In genomic region chr17:24359903-24360302, GRCm38 (mm10) we compare ENCODE assay signal across 21 mouse cellular contexts. TPM values are rescaled to one million over a fixed set of nuclear protein-coding genes. Genes with fewer than 3 reads are reported as not detected.
A peak's percentile ranks its signal among the peaks of the same experiment; 100 is the strongest.
DNase-seq lines count a peak whose midpoint lies in the region; ATAC-seq lines count a peak whose summit lies in the region.
"Had no signal": no experiment of that assay in that cellular context is flagged by ENCODE, and none has a peak within 500 bp of the region (broad histone marks: within the 10 kb centered on the region; RNA-seq: fewer than 3 reads in every experiment).

No protein-coding gene starts in this region.

- no peaks in the 10 kb centered on the region for H3K9me3 ChIP-seq in liver, embryonic 12.5 days (replicated peaks)
- H3K9me3 ChIP-seq in liver, embryonic 11.5 days (ENCODE audit: control insufficient read depth, low read length): no peaks in the 10 kb centered on the region
- no peaks in the 10 kb centered on the region for H3K9me3 ChIP-seq in lung, embryonic 16.5 days (ENCODE audit: control insufficient read depth, low read length)
- H3K9me3 ChIP-seq in hindbrain, embryonic 16.5 days (ENCODE audit: control insufficient read depth, low read length): no peaks in the 10 kb centered on the region
- H3K9me3 ChIP-seq: embryonic facial prominence, embryonic 13.5 days; hindbrain, embryonic 15.5 days; limb, embryonic 12.5 days; megakaryocyte, embryonic 14.5 days; midbrain, embryonic 15.5 days had no signal

- H3K36me3 ChIP-seq in liver, embryonic 12.5 days: peaks cover 80% of the 10 kb centered on the region
- H3K36me3 ChIP-seq in liver, embryonic 11.5 days (ENCODE audit: control insufficient read depth, insufficient read depth, low read length): peaks cover 2% of the 10 kb centered on the region; the same call in 1 of the 2 replicates
- H3K36me3 ChIP-seq in lung, embryonic 16.5 days (ENCODE audit: control insufficient read depth, insufficient read depth, low read length): no peaks in the 10 kb centered on the region; the same call in 1 of the 2 replicates
- H3K36me3 ChIP-seq in hindbrain, embryonic 16.5 days (ENCODE audit: control insufficient read depth, insufficient read depth, low read length): no peaks in the 10 kb centered on the region; the same call in 1 of the 2 replicates
- H3K36me3 ChIP-seq: embryonic facial prominence, embryonic 13.5 days; limb, embryonic 12.5 days had no signal

- peak overlapping the region; percentile 41; the same call in 1 of the 2 replicates for H3K27ac ChIP-seq in liver, embryonic 12.5 days
- no peak overlapping the region for H3K27ac ChIP-seq in liver, embryonic 11.5 days (ENCODE audit: low read depth, low read length)
- H3K27ac ChIP-seq in lung, embryonic 16.5 days (ENCODE audit: low read length): peak overlapping the region; percentile 28; the same call in 1 of the 2 replicates
- no peak overlapping the region for H3K27ac ChIP-seq in hindbrain, embryonic 16.5 days (ENCODE audit: low read depth, low read length)
- H3K27ac ChIP-seq: embryonic facial prominence, embryonic 13.5 days; gastrocnemius, adult 2 months; hindbrain, embryonic 15.5 days; limb, embryonic 12.5 days; midbrain, embryonic 15.5 days had no signal

- 69% methylated on average over 2 of the region's 2 CpGs for WGBS in liver, embryonic 12.5 days (ENCODE audit: insufficient replicate concordance)
- WGBS in liver, embryonic 11.5 days: 58% methylated on average over 2 of the region's 2 CpGs
- 26% methylated on average over 2 of the region's 2 CpGs for WGBS in lung, embryonic 16.5 days
- 83% methylated on average over 2 of the region's 2 CpGs for WGBS in hindbrain, embryonic 16.5 days

- no peak for ATAC-seq in liver, embryonic 12.5 days
- no peak for ATAC-seq in liver, embryonic 11.5 days (replicated peaks; ENCODE audit: low FRiP score)
- ATAC-seq in lung, embryonic 16.5 days (ENCODE audit: low read depth): peak; percentile 94
- peak; percentile 26; the same call in 1 of the 2 replicates for ATAC-seq in megakaryocyte progenitor cell, adult 5-6 weeks (replicated peaks; ENCODE audit: poor library complexity)
- no peak for ATAC-seq in hindbrain, embryonic 16.5 days
- ATAC-seq: forebrain, postnatal 0 days; midbrain, embryonic 15.5 days had no signal

- H3K9ac ChIP-seq in liver, embryonic 12.5 days: no peak overlapping the region
- no peak overlapping the region for H3K9ac ChIP-seq in liver, embryonic 11.5 days (ENCODE audit: low read depth, low read length)
- no peak overlapping the region for H3K9ac ChIP-seq in lung, embryonic 16.5 days (ENCODE audit: low read length)
- H3K9ac ChIP-seq in hindbrain, embryonic 16.5 days (ENCODE audit: low read depth, low read length): no peak overlapping the region
- H3K9ac ChIP-seq: embryonic facial prominence, embryonic 13.5 days; forebrain, postnatal 0 days; hindbrain, embryonic 15.5 days; limb, embryonic 12.5 days; midbrain, embryonic 15.5 days had no signal

- H3K4me3 ChIP-seq in liver, embryonic 12.5 days: no peak overlapping the region
- no peak overlapping the region for H3K4me3 ChIP-seq in liver, embryonic 11.5 days (ENCODE audit: low read depth, low read length)
- H3K4me3 ChIP-seq in lung, embryonic 16.5 days (ENCODE audit: low read length): no peak overlapping the region
- no peak overlapping the region for H3K4me3 ChIP-seq in hindbrain, embryonic 16.5 days (ENCODE audit: low read length)
- H3K4me3 ChIP-seq: embryonic facial prominence, embryonic 13.5 days; gastrocnemius, adult 2 months; hindbrain, embryonic 15.5 days; limb, embryonic 12.5 days; megakaryocyte, embryonic 14.5 days; midbrain, embryonic 15.5 days had no signal

- no peaks in the 10 kb centered on the region for H3K27me3 ChIP-seq in liver, embryonic 12.5 days (replicated peaks)
- no peaks in the 10 kb centered on the region for H3K27me3 ChIP-seq in liver, embryonic 11.5 days (replicated peaks; ENCODE audit: control insufficient read depth, insufficient read depth, low read length)
- no peaks in the 10 kb centered on the region for H3K27me3 ChIP-seq in lung, embryonic 16.5 days (ENCODE audit: control insufficient read depth, insufficient read depth, low read depth, low read length)
- no peaks in the 10 kb centered on the region for H3K27me3 ChIP-seq in hindbrain, embryonic 16.5 days (replicated peaks; ENCODE audit: control insufficient read depth, insufficient read depth, low read length)
- H3K27me3 ChIP-seq: embryonic facial prominence, embryonic 13.5 days; hindbrain, embryonic 15.5 days; limb, embryonic 12.5 days; megakaryocyte, embryonic 14.5 days; midbrain, embryonic 15.5 days had no signal

- H3K4me1 ChIP-seq in liver, embryonic 12.5 days: peaks cover 57% of the 10 kb centered on the region
- H3K4me1 ChIP-seq in liver, embryonic 11.5 days (replicated peaks; ENCODE audit: control insufficient read depth, insufficient read depth, low read length): peaks cover 23% of the 10 kb centered on the region
- peaks cover 21% of the 10 kb centered on the region for H3K4me1 ChIP-seq in lung, embryonic 16.5 days (replicated peaks; ENCODE audit: control insufficient read depth, insufficient read depth, low read length)
- H3K4me1 ChIP-seq in hindbrain, embryonic 16.5 days (ENCODE audit: control insufficient read depth, insufficient read depth, low read depth, low read length): no peaks in the 10 kb centered on the region
- H3K4me1 ChIP-seq: embryonic facial prominence, embryonic 13.5 days; limb, embryonic 12.5 days had no signal

- H3K4me2 ChIP-seq in liver, embryonic 12.5 days: no peak overlapping the region
- H3K4me2 ChIP-seq in liver, embryonic 11.5 days: no peak overlapping the region
- no peak overlapping the region for H3K4me2 ChIP-seq in lung, embryonic 16.5 days (ENCODE audit: low read depth, low read length)
- no peak overlapping the region for H3K4me2 ChIP-seq in hindbrain, embryonic 16.5 days (ENCODE audit: low read length)
- H3K4me2 ChIP-seq: embryonic facial prominence, embryonic 13.5 days; hindbrain, embryonic 15.5 days; limb, embryonic 12.5 days; midbrain, embryonic 15.5 days had no signal

- DNase-seq in liver, embryonic 11.5 days (ENCODE audit: low spot score): no peak
- DNase-seq in urinary bladder, postnatal 36 days (ENCODE audit: low spot score in 2 of 2): no peak
- DNase-seq in heart, postnatal 4 days: no peak
- DNase-seq: adrenal gland, postnatal 10 days; cerebellum, adult 8-10 months; forebrain, postnatal 0 days; gastrocnemius, adult 2 months; heart, postnatal 10 days; kidney, adult 18-20 months; kidney, postnatal 25 days; layer of hippocampus, adult 9-11 months; thymus, postnatal 14 days had no signal

RNA-seq across cellular contexts. Expression of gene Abca3, which starts 8.2 kb away (rescaled TPM):
- 21.1 and 22.6 TPM in 2 replicates for polyA plus RNA-seq in liver, embryonic 12.5 days (2016; fragmentation: Nextera tagmentation; extraction: Ambion mirVana)
- polyA plus RNA-seq in liver, embryonic 11.5 days (2014; fragmentation: Nextera tagmentation; extraction: Ambion mirVana): 30.4 and 30.7 TPM in 2 replicates
- 40.8 and 48.4 TPM in 2 replicates for polyA plus RNA-seq in lung, embryonic 16.5 days (2015; fragmentation: Nextera tagmentation; extraction: Ambion mirVana)
- total RNA-seq in megakaryocyte progenitor cell, adult 5-6 weeks (2015): 18.6 and 20.4 TPM in 2 replicates
- total RNA-seq in megakaryocyte progenitor cell, adult 5-6 weeks (2017): 13.8 and 15.5 TPM in 2 replicates
- 30.1 and 34.5 TPM in 2 replicates for polyA plus RNA-seq in hindbrain, embryonic 16.5 days (2015; fragmentation: Nextera tagmentation; extraction: Ambion mirVana)
- 10 to 100 TPM; 14.7 to 16.8 TPM for total RNA-seq in heart, postnatal 4 days (2021)

RNA-seq across cellular contexts. Expression of gene Abca17, which starts 9.0 kb away (rescaled TPM):
- not detected in 2 replicates for polyA plus RNA-seq in liver, embryonic 12.5 days (2016; fragmentation: Nextera tagmentation; extraction: Ambion mirVana)
- polyA plus RNA-seq in liver, embryonic 11.5 days (2014; fragmentation: Nextera tagmentation; extraction: Ambion mirVana): 0.19 TPM in 1 of 2 replicates, not detected in the other
- 0.34 and 0.55 TPM in 2 replicates for polyA plus RNA-seq in lung, embryonic 16.5 days (2015; fragmentation: Nextera tagmentation; extraction: Ambion mirVana)
- 0.24 TPM in 1 of 2 replicates, not detected in the other for total RNA-seq in megakaryocyte progenitor cell, adult 5-6 weeks (2015)
- total RNA-seq in megakaryocyte progenitor cell, adult 5-6 weeks (2017): 0.03 TPM in 1 of 2 replicates, not detected in the other
- polyA plus RNA-seq in hindbrain, embryonic 16.5 days (2015; fragmentation: Nextera tagmentation; extraction: Ambion mirVana): 1.2 TPM in 2 replicates
- under 1 TPM in 1 of 2 experiments, not detected in 1; 0.05 TPM for total RNA-seq in heart, postnatal 4 days (2021)
- total RNA-seq: gastrocnemius, adult 2 months; heart, postnatal 10 days had no signal
- polyA plus RNA-seq: embryonic facial prominence, embryonic 13.5 days; limb, embryonic 12.5 days had no signal

RNA-seq across cellular contexts. Expression of gene Rnps1, which starts 54.5 kb away (rescaled TPM):
- polyA plus RNA-seq in liver, embryonic 12.5 days (2016; fragmentation: Nextera tagmentation; extraction: Ambion mirVana): 195 and 204 TPM in 2 replicates
- polyA plus RNA-seq in liver, embryonic 11.5 days (2014; fragmentation: Nextera tagmentation; extraction: Ambion mirVana): 336 and 347 TPM in 2 replicates
- 226 and 246 TPM in 2 replicates for polyA plus RNA-seq in lung, embryonic 16.5 days (2015; fragmentation: Nextera tagmentation; extraction: Ambion mirVana)
- total RNA-seq in megakaryocyte progenitor cell, adult 5-6 weeks (2015): 143 and 154 TPM in 2 replicates
- 187 and 191 TPM in 2 replicates for total RNA-seq in megakaryocyte progenitor cell, adult 5-6 weeks (2017)
- polyA plus RNA-seq in hindbrain, embryonic 16.5 days (2015; fragmentation: Nextera tagmentation; extraction: Ambion mirVana): 304 and 328 TPM in 2 replicates
- 100 to 1,000 TPM; 130 to 135 TPM for total RNA-seq in heart, postnatal 4 days (2021)

Comparison
In these comparisons a context has a peak if more than half of its experiments do, and no peak if none do; other contexts are left out.
1. H3K27ac ChIP-seq: peak in liver, embryonic 12.5 days (single experiment) and lung, embryonic 16.5 days (single experiment); none in liver, embryonic 11.5 days (single experiment) and hindbrain, embryonic 16.5 days (single experiment).
2. ATAC-seq: peak in lung, embryonic 16.5 days (single experiment) and megakaryocyte progenitor cell, adult 5-6 weeks (single experiment); none in liver, embryonic 12.5 days (single experiment), liver, embryonic 11.5 days (single experiment) and hindbrain, embryonic 16.5 days (single experiment).